Comparison of ENCODE assay signal across 16 mouse cellular contexts in the genomic region with DNA sequence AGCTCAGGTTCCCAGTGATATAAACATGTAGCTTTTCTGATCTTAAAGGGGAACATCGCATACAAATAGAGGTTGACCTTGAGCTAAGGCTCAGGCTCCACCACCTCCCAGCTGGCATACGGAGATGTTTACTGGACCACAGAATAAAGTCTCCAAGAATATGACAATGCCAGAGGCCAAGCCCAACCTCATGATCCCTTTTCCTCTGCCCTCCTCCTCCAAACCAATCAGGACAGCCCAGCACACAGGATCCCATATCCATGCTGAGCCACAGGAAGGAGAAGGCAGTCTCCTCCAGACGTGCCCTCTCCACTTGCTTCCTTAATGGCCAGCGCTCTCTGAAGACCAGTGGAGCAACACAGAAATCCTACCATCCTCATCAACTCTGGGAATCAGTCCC. TPM values are rescaled to one million over a fixed set of nuclear protein-coding genes. Genes with fewer than 3 reads are reported as not detected.
DNase-seq lines count a peak whose midpoint lies in the region; ATAC-seq and TF ChIP-seq lines count a peak whose summit lies in the region.
"Had no signal": no experiment of that assay in that cellular context is flagged by ENCODE, and none has a peak within 500 bp of the region (broad histone marks: within the 10 kb centered on the region; RNA-seq: fewer than 3 reads in every experiment).

No protein-coding gene starts in this region.

- DNase-seq in gastrocnemius, adult 2 months: no peak
- no peak for DNase-seq in gastrocnemius, adult 8-10 months (ENCODE audit: low spot score in 2 of 2)
- DNase-seq in liver: no peak
- DNase-seq in heart, embryonic 10.5 days (ENCODE audit: low spot score): no peak
- DNase-seq in embryo, embryonic 11 days: no peak
- DNase-seq in layer of hippocampus, postnatal 14 days (ENCODE audit: low spot score in 2 of 2): no peak
- DNase-seq: adrenal gland, postnatal 25 days; cerebellum, postnatal 25 days; kidney, postnatal 10 days; lung, adult 18-20 months; right cerebral cortex, postnatal 4 days had no signal

- no peaks in the 10 kb centered on the region for H3K36me3 ChIP-seq in liver, embryonic 16.5 days (ENCODE audit: control insufficient read depth, insufficient read depth)
- H3K36me3 ChIP-seq in heart, embryonic 10.5 days: 0 out of 2 replicates have a peak, but pooled peaks cover 2% of the 10 kb centered on the region
- H3K36me3 ChIP-seq in myocyte (ENCODE audit: control insufficient read depth, insufficient read depth): no peaks in the 10 kb centered on the region
- H3K36me3 ChIP-seq: embryonic facial prominence, embryonic 12.5 days; hindbrain, embryonic 15.5 days had no signal

- H3K4me3 ChIP-seq in gastrocnemius, adult 2 months: peak overlapping the region; percentile 51
- no peak overlapping the region for H3K4me3 ChIP-seq in liver, embryonic 16.5 days (ENCODE audit: low read depth, low read length)
- H3K4me3 ChIP-seq in heart, embryonic 10.5 days: peak overlapping the region; percentile 40
- no peak overlapping the region for H3K4me3 ChIP-seq in myocyte
- H3K4me3 ChIP-seq: embryonic facial prominence, embryonic 12.5 days; hindbrain, embryonic 15.5 days had no signal

- no peak overlapping the region for H3ac ChIP-seq in myocyte (ENCODE audit: control insufficient read depth, insufficient read length)

- TF ChIP-seq POLR2A in myocyte (IDR thresholded peaks at IDR 0.05; ENCODE audit: insufficient read length, low read depth): no peak

- TF ChIP-seq CTCF in gastrocnemius, adult 2 months (IDR thresholded peaks at IDR 0.05): no peak

- H3K4me2 ChIP-seq in liver, embryonic 16.5 days (ENCODE audit: low read depth, low read length): no peak overlapping the region
- peak overlapping the region; percentile 82 for H3K4me2 ChIP-seq in myocyte (ENCODE audit: low read depth)
- H3K4me2 ChIP-seq: embryonic facial prominence, embryonic 12.5 days; hindbrain, embryonic 15.5 days had no signal

- no peaks in the 10 kb centered on the region for H3K27me3 ChIP-seq in liver, embryonic 16.5 days (ENCODE audit: control insufficient read depth, insufficient read depth, low read depth, low read length)
- H3K27me3 ChIP-seq in heart, embryonic 10.5 days (ENCODE audit: insufficient read depth, poor library complexity, severe bottlenecking): no peaks in the 10 kb centered on the region
- H3K27me3 ChIP-seq in myocyte (ENCODE audit: control insufficient read depth, insufficient read depth, insufficient read length): no peaks in the 10 kb centered on the region
- H3K27me3 ChIP-seq: embryonic facial prominence, embryonic 12.5 days; hindbrain, embryonic 15.5 days had no signal

- ATAC-seq in liver, embryonic 16.5 days (ENCODE audit: low read depth): no peak
- ATAC-seq: intestine, postnatal 0 days had no signal

- peaks cover 55% of the 10 kb centered on the region for H3K4me1 ChIP-seq in liver, embryonic 16.5 days (ENCODE audit: control insufficient read depth, low read depth, low read length)
- peaks cover 100% of the 10 kb centered on the region for H3K4me1 ChIP-seq in heart, embryonic 10.5 days

- WGBS in liver, embryonic 16.5 days (ENCODE audit: insufficient replicate concordance): 53% methylated on average over 4 of the region's 4 CpGs
- 62% methylated on average over 4 of the region's 4 CpGs for WGBS in heart, embryonic 10.5 days

- intact Hi-C loops in gastrocnemius, adult 2 months (cut with DNase I): no loop called here

- H3K27ac ChIP-seq in gastrocnemius, adult 2 months: peak overlapping the region; percentile 93
- 0 out of 2 replicates have a peak overlapping the region, but pooled peaks have one; percentile 9 for H3K27ac ChIP-seq in liver, embryonic 16.5 days (ENCODE audit: low read length)
- H3K27ac ChIP-seq in heart, embryonic 10.5 days: peak overlapping the region; percentile 88
- H3K27ac ChIP-seq: embryonic facial prominence, embryonic 12.5 days; hindbrain, embryonic 15.5 days had no signal

- H3K79me2 ChIP-seq in myocyte (ENCODE audit: control insufficient read depth, insufficient read depth): peaks cover 100% of the 10 kb centered on the region

- no peak overlapping the region; the same call in 1 of the 2 replicates for H3K9ac ChIP-seq in liver, embryonic 16.5 days (ENCODE audit: low read depth, low read length)
- H3K9ac ChIP-seq: embryonic facial prominence, embryonic 12.5 days; hindbrain, embryonic 15.5 days had no signal

- no peaks in the 10 kb centered on the region for H3K9me3 ChIP-seq in liver, embryonic 16.5 days (replicated peaks; ENCODE audit: control insufficient read depth, low read length)
- H3K9me3 ChIP-seq in heart, embryonic 10.5 days: no peaks in the 10 kb centered on the region
- H3K9me3 ChIP-seq: embryonic facial prominence, embryonic 12.5 days; hindbrain, embryonic 15.5 days had no signal

TF ChIP-seq in myocyte, 11 proteins besides CTCF, POLR2A, EP300 and RAD21:
- TF ChIP-seq MAX (IDR thresholded peaks at IDR 0.05; ENCODE audit: low read depth) (no peak), CEBPB (IDR thresholded peaks at IDR 0.05; ENCODE audit: insufficient read depth, poor library complexity, severe bottlenecking) (no peak), MYOD1 (IDR thresholded peaks at IDR 0.05; ENCODE audit: control insufficient read depth in 1 of 3, insufficient read length in 2 of 3, low read depth in 2 of 3) (no peak), TCF3 (IDR thresholded peaks at IDR 0.05; ENCODE audit: insufficient read length, low read depth) (no peak), E2F4 (IDR thresholded peaks at IDR 0.05; ENCODE audit: insufficient read depth) (no peak), REST (IDR thresholded peaks at IDR 0.05; ENCODE audit: insufficient read depth, insufficient read length) (no peak)

RNA-seq across cellular contexts. Expression of a gene that starts 6.7 kb away (rescaled TPM):
- 100 to 1,000 TPM; 203 to 251 TPM for total RNA-seq in gastrocnemius, adult 2 months (2021)
- 100 to 1,000 TPM; 215 to 257 (median 231) TPM for total RNA-seq in gastrocnemius, adult 8-10 months (2022)
- polyA plus RNA-seq in liver, embryonic 16.5 days (2015; fragmentation: Nextera tagmentation; extraction: Ambion mirVana): 6.4 and 10.8 TPM in 2 replicates
- polyA plus RNA-seq in heart, embryonic 10.5 days (2016; fragmentation: Nextera tagmentation; extraction: Ambion mirVana): 59.2 and 60.3 TPM in 2 replicates
- 123 TPM for polyA plus RNA-seq in myocyte (2012; fragmentation: generic; extraction: Trizol)
- 10 to 100 TPM; 26.1 to 30.4 TPM for total RNA-seq in layer of hippocampus, postnatal 14 days (2021)

RNA-seq across cellular contexts. Expression of a gene that starts 47.3 kb away (rescaled TPM):
- not detected for total RNA-seq in gastrocnemius, adult 2 months (2021)
- not detected for total RNA-seq in gastrocnemius, adult 8-10 months (2022)
- polyA plus RNA-seq in liver, embryonic 16.5 days (2015; fragmentation: Nextera tagmentation; extraction: Ambion mirVana): 16.3 and 17.3 TPM in 2 replicates
- polyA plus RNA-seq in heart, embryonic 10.5 days (2016; fragmentation: Nextera tagmentation; extraction: Ambion mirVana): 3.1 and 3.9 TPM in 2 replicates
- 2.7 TPM for polyA plus RNA-seq in myocyte (2012; fragmentation: generic; extraction: Trizol)
- 10 to 100 TPM; 13.3 to 14.2 TPM for total RNA-seq in layer of hippocampus, postnatal 14 days (2021)

Comparison
In these comparisons a context has a peak if more than half of its experiments do, and no peak if none do; other contexts are left out.
1. H3K27ac ChIP-seq: peak in every context shown above with its lines; median percentile 93 in gastrocnemius, adult 2 months; 88 in heart, embryonic 10.5 days; 9 in liver, embryonic 16.5 days.
2. H3K4me3 ChIP-seq: peak in gastrocnemius, adult 2 months (single experiment) and heart, embryonic 10.5 days (single experiment); none in liver, embryonic 16.5 days (single experiment) and myocyte (single experiment).
3. RNA of a gene that starts 6.7 kb away (total RNA-seq): 203 to 251 TPM in gastrocnemius, adult 2 months and 215 to 257 TPM in gastrocnemius, adult 8-10 months; 26.1 to 30.4 TPM in layer of hippocampus, postnatal 14 days; every median in the first group is over 4 times any median in the second.
4. RNA of a gene that starts 47.3 kb away (total RNA-seq): 13.3 to 14.2 TPM in layer of hippocampus, postnatal 14 days; not detected in gastrocnemius, adult 8-10 months and not detected in gastrocnemius, adult 2 months; every median in the first group is over 10 times any median in the second.